Mouse (Mus musculus): Measurements from ENCODE around the gene Gm12888.
"Not testable (repeated sequence)": the region's sequence is repeated elsewhere in the genome, so short reads cannot be mapped to it uniquely, and the experiment has no call there.

Gene Gm12888

DNA sequence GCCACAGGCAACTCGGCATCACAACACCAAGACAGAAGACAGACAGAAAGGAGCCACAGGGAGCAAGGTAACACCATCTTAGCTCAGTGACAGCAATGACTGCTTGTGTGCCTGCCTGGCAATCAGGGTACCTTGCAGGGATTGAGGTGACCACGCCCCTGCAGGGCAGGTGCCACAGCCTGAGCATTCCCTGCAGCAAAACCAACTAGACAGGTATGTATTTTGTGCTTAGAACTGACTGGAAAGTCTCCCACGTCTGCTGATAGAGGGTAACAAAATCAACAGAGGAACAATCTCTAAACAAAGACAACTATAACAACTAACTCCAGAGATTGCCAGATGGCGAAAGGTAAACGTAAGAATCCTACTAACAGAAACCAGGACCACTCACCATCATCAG lies at the start of gene Gm12888:
Gene Gm12888, minus strand, starts transcription at position 101 of the 400 bp plus-strand sequence.
- DNase-seq, result not testable (repeated sequence)

Data from heart, adult 11 months (tissue).